Mouse (Mus musculus): ENCODE data around the gene Myo15b. TPM values are rescaled to one million over a fixed set of nuclear protein-coding genes. Genes with fewer than 3 reads are reported as not detected.

Myo15b gene
- polyA plus RNA-seq, 1 experiment = 1.1 TPM

GRCm38 (mm10) chr11:115863895-115864294 is 5.7 kb downstream of the Myo15b start:
- no peak for DNase-seq (ENCODE audit: extremely low spot score in 1 of 2, low spot score in 1 of 2)

GRCm38 (mm10) chr11:115869393-115869792 is 11.2 kb downstream of the Myo15b start:
- no peak for DNase-seq (ENCODE audit: extremely low spot score in 1 of 2, low spot score in 1 of 2)

- no peak for DNase-seq (ENCODE audit: extremely low spot score in 1 of 2, low spot score in 1 of 2)
These were observed 14.2 kb downstream of the Myo15b start for GRCm38 (mm10) chr11:115872437-115872836.

GRCm38 (mm10) chr11:115875935-115876334 is 17.7 kb downstream of the Myo15b start:
- DNase-seq (ENCODE audit: extremely low spot score in 1 of 2, low spot score in 1 of 2) = no peak

- no peak for DNase-seq (ENCODE audit: extremely low spot score in 1 of 2, low spot score in 1 of 2)
These were observed 18.2 kb downstream of the Myo15b start for GRCm38 (mm10) chr11:115876438-115876837.

GRCm38 (mm10) chr11:115877174-115877755 is 19.1 kb downstream of the Myo15b start:
- DNase-seq (ENCODE audit: extremely low spot score in 1 of 2, low spot score in 1 of 2) = no peak

GRCm38 (mm10) chr11:115878071-115878470 is 19.9 kb downstream of the Myo15b start:
- DNase-seq (ENCODE audit: extremely low spot score in 1 of 2, low spot score in 1 of 2) = no peak

GRCm38 (mm10) chr11:115881002-115881401 is 22.8 kb downstream of the Myo15b start:
- DNase-seq (ENCODE audit: extremely low spot score in 1 of 2, low spot score in 1 of 2) = no peak

- DNase-seq (ENCODE audit: extremely low spot score in 1 of 2, low spot score in 1 of 2) = no peak
These were observed 25.0 kb downstream of the Myo15b start for GRCm38 (mm10) chr11:115883251-115883650.

GRCm38 (mm10) chr11:115884361-115884760 is 26.2 kb downstream of the Myo15b start:
- DNase-seq (ENCODE audit: extremely low spot score in 1 of 2, low spot score in 1 of 2) = no peak

- no peak for DNase-seq (ENCODE audit: extremely low spot score in 1 of 2, low spot score in 1 of 2)
These were observed 27.1 kb downstream of the Myo15b start for GRCm38 (mm10) chr11:115885281-115885680.

- no peak for DNase-seq (ENCODE audit: extremely low spot score in 1 of 2, low spot score in 1 of 2)
These were observed 28.2 kb downstream of the Myo15b start for GRCm38 (mm10) chr11:115886446-115886845.

GRCm38 (mm10) chr11:115888020-115888419 is 29.8 kb downstream of the Myo15b start:
- DNase-seq (ENCODE audit: extremely low spot score in 1 of 2, low spot score in 1 of 2) = no peak

GRCm38 (mm10) chr11:115889159-115889558 is 31.0 kb downstream of the Myo15b start:
- DNase-seq (ENCODE audit: extremely low spot score in 1 of 2, low spot score in 1 of 2) = no peak

- no peak for DNase-seq (ENCODE audit: extremely low spot score in 1 of 2, low spot score in 1 of 2)
These were observed 34.0 kb downstream of the Myo15b start for GRCm38 (mm10) chr11:115892213-115892612.

GRCm38 (mm10) chr11:115893071-115893470 is 34.9 kb downstream of the Myo15b start:
- no peak for DNase-seq (ENCODE audit: extremely low spot score in 1 of 2, low spot score in 1 of 2)

- no peak for DNase-seq (ENCODE audit: extremely low spot score in 1 of 2, low spot score in 1 of 2)
These were observed 36.7 kb downstream of the Myo15b start for GRCm38 (mm10) chr11:115894755-115895520.

- DNase-seq (ENCODE audit: extremely low spot score in 1 of 2, low spot score in 1 of 2) = no peak
These were observed 40.2 kb downstream of the Myo15b start for GRCm38 (mm10) chr11:115898446-115898845.

GRCm38 (mm10) chr11:115898886-115899285 is 40.7 kb downstream of the Myo15b start:
- DNase-seq (ENCODE audit: extremely low spot score in 1 of 2, low spot score in 1 of 2) = peak; percentile 53 to 57

- DNase-seq (ENCODE audit: extremely low spot score in 1 of 2, low spot score in 1 of 2) = no peak
These were observed 41.5 kb downstream of the Myo15b start, which contains the start of gene Smim5 for GRCm38 (mm10) chr11:115899486-115900266. Gene Smim5 (plus strand): TSS chr11:115899966.
